Mouse (Mus musculus): ENCODE results near the gene Hdac11. TPM values are rescaled to one million over a fixed set of nuclear protein-coding genes. Genes with fewer than 3 reads are reported as not detected.
A peak's percentile ranks its signal among the peaks of the same experiment; 100 is the strongest.

Hdac11 gene
- total and polyA plus RNA-seq, 3 experiments: 17.4 to 22.7 (median 18.4) TPM

DNA sequence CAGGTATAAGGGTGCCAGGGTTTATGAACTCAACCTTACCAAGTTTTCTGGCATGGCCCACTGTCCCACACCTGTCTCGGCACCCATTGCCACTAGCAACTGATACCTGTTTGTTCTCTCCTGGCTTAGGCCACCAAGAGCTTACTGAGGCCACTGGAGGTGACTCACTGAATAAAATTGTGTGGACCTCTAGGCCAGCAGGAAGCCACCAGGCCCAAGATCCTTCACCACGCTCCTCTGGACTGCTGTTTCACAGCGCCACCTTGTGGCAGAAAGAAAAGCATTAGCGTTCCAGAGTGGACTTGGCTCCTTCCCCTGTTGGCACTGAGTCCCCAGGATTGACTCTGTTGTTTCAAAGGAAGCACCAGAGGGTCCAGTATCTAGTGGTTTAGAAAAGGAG is 16.6 kb upstream of the Hdac11 start:
- TF ChIP-seq EP300 (IDR thresholded peaks at IDR 0.05; ENCODE audit: insufficient read depth, low read depth, low read length) (peak; percentile 77; the same call in 1 of the 2 replicates), CTCF (IDR thresholded peaks at IDR 0.05) (peak; percentile 91), POLR2A (IDR thresholded peaks at IDR 0.05; ENCODE audit: insufficient read depth, low read depth, low read length) (no peak)
- Histone ChIP-seq H3K4me1 (ENCODE audit: control insufficient read depth, insufficient read depth, low read length) (no peaks in the 10 kb centered on the region), H3K27ac (no peak overlapping the region), H3K4me3 (no peak overlapping the region), H3K79me2 (replicated peaks; ENCODE audit: control insufficient read depth, insufficient read depth, low read length) (no peaks in the 10 kb centered on the region), H3K36me3 (ENCODE audit: control insufficient read depth, insufficient read depth, low read length) (no peaks in the 10 kb centered on the region), H3K9ac (ENCODE audit: low read depth, low read length) (no peak overlapping the region), H3K27me3 (ENCODE audit: control insufficient read depth, insufficient read depth, low read length) (no peaks in the 10 kb centered on the region)
- intact Hi-C loops (cut with DNase I): loop anchor here (1.0 to 2.0 kb wide), 2 partner anchors 81 to 321 kb away; no protein-coding TSS in a partner anchor
- DNase-seq: peak; percentile 61 to 66
- 17% methylated on average over 4 of the region's 4 CpGs for WGBS

DNA sequence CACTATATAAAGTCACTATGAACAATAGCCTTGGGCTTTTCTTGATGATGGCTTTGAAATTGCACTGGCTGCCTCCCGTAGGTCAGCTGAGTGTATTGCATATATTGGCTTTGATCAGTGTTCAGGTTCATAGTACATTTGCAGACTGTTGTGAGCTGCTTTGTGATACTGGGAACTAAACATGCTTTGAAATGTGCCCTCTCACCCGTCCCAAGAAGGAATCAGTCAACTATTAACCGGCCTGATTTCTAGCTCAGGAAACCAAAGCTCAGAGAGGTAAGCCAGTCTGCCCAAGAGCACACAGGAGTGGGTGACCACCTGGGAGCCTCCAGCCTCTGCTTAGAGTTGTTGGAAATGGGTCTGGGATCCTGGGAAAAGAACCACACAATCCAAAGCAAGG is 11.4 kb upstream of the Hdac11 start:
- Histone ChIP-seq H3K9ac (ENCODE audit: low read depth, low read length) (no peak overlapping the region), H3K4me3 (no peak overlapping the region), H3K79me2 (replicated peaks; ENCODE audit: control insufficient read depth, insufficient read depth, low read length) (no peaks in the 10 kb centered on the region), H3K27ac (no peak overlapping the region), H3K4me1 (ENCODE audit: control insufficient read depth, insufficient read depth, low read length) (no peaks in the 10 kb centered on the region), H3K27me3 (ENCODE audit: control insufficient read depth, insufficient read depth, low read length) (no peaks in the 10 kb centered on the region), H3K36me3 (ENCODE audit: control insufficient read depth, insufficient read depth, low read length) (no peaks in the 10 kb centered on the region)
- DNase-seq: no peak
- WGBS: 75% methylated on average over 3 of the region's 3 CpGs
- intact Hi-C loops (cut with DNase I): no loop called here
- TF ChIP-seq POLR2A (IDR thresholded peaks at IDR 0.05; ENCODE audit: insufficient read depth, low read depth, low read length): no peak
- no peak for TF ChIP-seq CTCF (IDR thresholded peaks at IDR 0.05)
- no peak for TF ChIP-seq EP300 (IDR thresholded peaks at IDR 0.05; ENCODE audit: insufficient read depth, low read depth, low read length)

GRCm38 (mm10) chr6:91145572-91145971 is 10.9 kb upstream of the Hdac11 start:
- intact Hi-C loops (cut with DNase I): no loop called here
- TF ChIP-seq EP300 (IDR thresholded peaks at IDR 0.05; ENCODE audit: insufficient read depth, low read depth, low read length) (no peak), POLR2A (IDR thresholded peaks at IDR 0.05; ENCODE audit: insufficient read depth, low read depth, low read length) (no peak), CTCF (IDR thresholded peaks at IDR 0.05) (no peak)
- 76% methylated on average over 5 of the region's 5 CpGs for WGBS
- Histone ChIP-seq H3K27me3 (ENCODE audit: control insufficient read depth, insufficient read depth, low read length) (no peaks in the 10 kb centered on the region), H3K36me3 (ENCODE audit: control insufficient read depth, insufficient read depth, low read length) (no peaks in the 10 kb centered on the region), H3K27ac (no peak overlapping the region), H3K4me1 (ENCODE audit: control insufficient read depth, insufficient read depth, low read length) (no peaks in the 10 kb centered on the region), H3K79me2 (replicated peaks; ENCODE audit: control insufficient read depth, insufficient read depth, low read length) (no peaks in the 10 kb centered on the region), H3K4me3 (no peak overlapping the region), H3K9ac (ENCODE audit: low read depth, low read length) (no peak overlapping the region)
- no peak for DNase-seq

GRCm38 (mm10) chr6:91146443-91147151 is 9.9 kb upstream of the Hdac11 start:
- H3K4me1 ChIP-seq (ENCODE audit: control insufficient read depth, insufficient read depth, low read length): no peaks in the 10 kb centered on the region
- no peak overlapping the region for H3K27ac ChIP-seq
- H3K4me3 ChIP-seq: no peak overlapping the region
- no peaks in the 10 kb centered on the region for H3K27me3 ChIP-seq (ENCODE audit: control insufficient read depth, insufficient read depth, low read length)
- no peaks in the 10 kb centered on the region for H3K79me2 ChIP-seq (replicated peaks; ENCODE audit: control insufficient read depth, insufficient read depth, low read length)
- 38% methylated on average over 5 of the region's 5 CpGs for WGBS
- intact Hi-C loops (cut with DNase I): no loop called here
- H3K36me3 ChIP-seq (ENCODE audit: control insufficient read depth, insufficient read depth, low read length): no peaks in the 10 kb centered on the region
- DNase-seq: no peak
- H3K9ac ChIP-seq (ENCODE audit: low read depth, low read length): no peak overlapping the region
- TF ChIP-seq EP300 (IDR thresholded peaks at IDR 0.05; ENCODE audit: insufficient read depth, low read depth, low read length) (no peak), POLR2A (IDR thresholded peaks at IDR 0.05; ENCODE audit: insufficient read depth, low read depth, low read length) (no peak), CTCF (IDR thresholded peaks at IDR 0.05) (no peak)

- Histone ChIP-seq H3K27ac (no peak overlapping the region), H3K36me3 (ENCODE audit: control insufficient read depth, insufficient read depth, low read length) (no peaks in the 10 kb centered on the region), H3K79me2 (replicated peaks; ENCODE audit: control insufficient read depth, insufficient read depth, low read length) (no peaks in the 10 kb centered on the region), H3K4me1 (ENCODE audit: control insufficient read depth, insufficient read depth, low read length) (no peaks in the 10 kb centered on the region), H3K9ac (ENCODE audit: low read depth, low read length) (no peak overlapping the region), H3K4me3 (no peak overlapping the region), H3K27me3 (ENCODE audit: control insufficient read depth, insufficient read depth, low read length) (no peaks in the 10 kb centered on the region)
- intact Hi-C loops (cut with DNase I): no loop called here
- 70% methylated on average over 2 of the region's 2 CpGs for whole genome bisulfite sequencing
- no peak for DNase-seq
- TF ChIP-seq POLR2A (IDR thresholded peaks at IDR 0.05; ENCODE audit: insufficient read depth, low read depth, low read length): no peak
- TF ChIP-seq EP300 (IDR thresholded peaks at IDR 0.05; ENCODE audit: insufficient read depth, low read depth, low read length): no peak
- TF ChIP-seq CTCF (IDR thresholded peaks at IDR 0.05): no peak
Observed at GRCm38 (mm10) chr6:91147152-91147770, 9.2 kb upstream of the Hdac11 start.

- H3K27ac ChIP-seq: no peak overlapping the region
- intact Hi-C loops (cut with DNase I): no loop called here
- no peak for DNase-seq
- H3K4me1 ChIP-seq (ENCODE audit: control insufficient read depth, insufficient read depth, low read length): peaks cover 3% of the 10 kb centered on the region
- TF ChIP-seq POLR2A (IDR thresholded peaks at IDR 0.05; ENCODE audit: insufficient read depth, low read depth, low read length): no peak
- TF ChIP-seq EP300 (IDR thresholded peaks at IDR 0.05; ENCODE audit: insufficient read depth, low read depth, low read length): no peak
- no peak for TF ChIP-seq CTCF (IDR thresholded peaks at IDR 0.05)
- WGBS: 43% methylated on average over 7 of the region's 7 CpGs
- no peaks in the 10 kb centered on the region for H3K79me2 ChIP-seq (replicated peaks; ENCODE audit: control insufficient read depth, insufficient read depth, low read length)
- no peak overlapping the region for H3K4me3 ChIP-seq
- H3K9ac ChIP-seq (ENCODE audit: low read depth, low read length): no peak overlapping the region
- H3K36me3 ChIP-seq (ENCODE audit: control insufficient read depth, insufficient read depth, low read length): no peaks in the 10 kb centered on the region
- H3K27me3 ChIP-seq (ENCODE audit: control insufficient read depth, insufficient read depth, low read length): no peaks in the 10 kb centered on the region
Observed at GRCm38 (mm10) chr6:91152892-91153548, 3.4 kb upstream of the Hdac11 start.

All from heart, adult 2 months (tissue).